Mouse (Mus musculus): ENCODE results near the gene 4930562C15Rik. TPM values are rescaled to one million over a fixed set of nuclear protein-coding genes. Genes with fewer than 3 reads are reported as not detected.
A peak's percentile ranks its signal among the peaks of the same experiment; 100 is the strongest.

Gene 4930562C15Rik
- polyA plus RNA-seq, 1 experiment from 2014 or later = 0.26 TPM

DNA sequence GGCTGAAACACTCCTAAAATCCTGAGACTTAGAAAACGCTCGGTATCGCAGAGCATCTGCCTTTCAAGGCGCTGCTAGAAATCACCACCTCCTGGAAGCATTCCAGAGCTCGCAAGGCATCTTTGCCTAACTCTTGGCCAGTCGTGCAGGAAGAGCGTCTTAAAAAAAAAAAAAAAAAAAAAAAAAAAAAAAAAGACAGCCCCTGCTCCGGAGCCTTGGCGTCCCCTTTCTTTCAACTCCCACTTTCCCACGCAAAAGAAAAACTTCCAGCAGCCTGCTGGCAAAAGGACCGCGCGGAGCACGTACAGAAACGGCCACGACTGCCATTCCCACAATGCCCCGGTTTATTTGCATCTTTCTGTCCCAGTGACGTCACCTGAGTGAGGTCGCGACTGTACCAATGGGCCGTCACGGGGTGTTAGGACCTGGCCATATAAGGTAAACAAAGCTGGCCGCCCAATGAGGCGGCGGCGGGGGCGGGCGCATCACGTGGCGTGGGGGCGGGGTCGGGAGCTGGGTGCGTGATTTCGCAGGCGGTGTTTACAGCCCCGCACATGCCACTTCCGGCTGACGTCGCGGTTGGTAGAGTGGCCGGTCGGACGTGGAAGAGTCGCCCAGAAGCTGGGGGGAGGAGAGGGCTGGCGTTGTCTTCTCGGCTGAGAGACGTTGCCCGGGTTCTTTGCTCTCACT is 45.1 kb downstream of the 4930562C15Rik start, which contains the start of gene Ubald1:
TSS of gene Ubald1 (minus strand) at position 180 of the 690 bp plus-strand sequence.
- H3K4me1 ChIP-seq (replicated peaks) = peaks cover 48% of the 10 kb centered on the region
- no peaks in the 10 kb centered on the region for H3K36me3 ChIP-seq
- H3K27me3 ChIP-seq = no peaks in the 10 kb centered on the region
- peak within 1 kb of the TSS; percentile 81 for H3K4me3 ChIP-seq
- peak within 1 kb of the TSS; percentile 68 for H3K9ac ChIP-seq
- peak; percentile 91 for ATAC-seq (ENCODE audit: low FRiP score, low read depth)
- no peaks in the 10 kb centered on the region for H3K9me3 ChIP-seq
- H3K4me2 ChIP-seq = peak within 1 kb of the TSS; percentile 65
- WGBS = under 1% methylated on average over 48 of the region's 48 CpGs
- peak within 1 kb of the TSS; percentile 98 for H3K27ac ChIP-seq (replicated peaks)

GRCm38 (mm10) chr16:4881400-4882351 is 46.5 kb downstream of the 4930562C15Rik start:
- Histone ChIP-seq H3K9me3 (no peaks in the 10 kb centered on the region), H3K4me1 (replicated peaks) (peaks cover 35% of the 10 kb centered on the region), H3K27me3 (no peaks in the 10 kb centered on the region), H3K36me3 (no peaks in the 10 kb centered on the region), H3K9ac (peak overlapping the region; percentile 56), H3K4me3 (peak overlapping the region; percentile 81), H3K27ac (replicated peaks) (peak overlapping the region; percentile 98), H3K4me2 (peak overlapping the region; percentile 65)
- ATAC-seq (ENCODE audit: low FRiP score, low read depth) = no peak
- WGBS = 74% methylated on average over 10 of the region's 10 CpGs

GRCm38 (mm10) chr16:4884930-4885329 is 49.7 kb downstream of the 4930562C15Rik start:
- 92% methylated on average over 10 of the region's 10 CpGs for WGBS
- H3K4me2 ChIP-seq = peak overlapping the region; percentile 84; the same call in 1 of the 2 replicates

GRCm38 (mm10) chr16:4885760-4886689 is 50.8 kb downstream of the 4930562C15Rik start, which contains the start of gene Mgrn1:
TSS of gene Mgrn1 (plus strand) at chr16:4886249.
- Histone ChIP-seq H3K9me3 (no peaks in the 10 kb centered on the region), H3K9ac (peak within 1 kb of the TSS; percentile 85), H3K27me3 (no peaks in the 10 kb centered on the region), H3K27ac (replicated peaks) (peak within 1 kb of the TSS; percentile 92), H3K36me3 (no peaks in the 10 kb centered on the region), H3K4me3 (peak within 1 kb of the TSS; percentile 77), H3K4me2 (peak within 1 kb of the TSS; percentile 84), H3K4me1 (replicated peaks) (peaks cover 57% of the 10 kb centered on the region)
- ATAC-seq (ENCODE audit: low FRiP score, low read depth) = peak; percentile 86
- under 1% methylated on average over 57 of the region's 74 CpGs for WGBS

More at GRCm38 (mm10) chr16:4884930-4885329, 49.7 kb downstream of the 4930562C15Rik start:
- ATAC-seq (ENCODE audit: low FRiP score, low read depth) = no peak
- H3K27ac ChIP-seq (replicated peaks) = peak overlapping the region; percentile 92; the same call in 1 of the 2 replicates
- H3K4me1 ChIP-seq (replicated peaks) = peaks cover 47% of the 10 kb centered on the region
- no peak overlapping the region for H3K4me3 ChIP-seq
- H3K9ac ChIP-seq = no peak overlapping the region
- H3K27me3 ChIP-seq = no peaks in the 10 kb centered on the region
- no peaks in the 10 kb centered on the region for H3K9me3 ChIP-seq
- H3K36me3 ChIP-seq = no peaks in the 10 kb centered on the region

DNA sequence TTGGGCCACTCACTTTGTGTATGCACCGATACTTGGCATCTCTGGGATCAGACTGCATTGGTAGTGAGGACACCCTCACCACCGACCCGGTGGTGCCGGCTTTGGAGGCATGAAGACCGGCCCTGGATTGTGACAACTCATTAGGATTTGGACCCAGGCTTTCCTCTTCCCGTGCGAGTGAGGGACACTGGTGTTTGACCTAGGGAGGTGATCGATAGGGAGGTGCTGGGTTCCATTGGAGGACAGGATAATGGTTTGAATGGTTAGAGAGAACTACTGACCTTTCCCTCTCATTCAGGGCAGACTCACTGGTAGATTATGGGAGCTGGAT is 51.4 kb downstream of the 4930562C15Rik start:
- no peaks in the 10 kb centered on the region for H3K9me3 ChIP-seq
- H3K9ac ChIP-seq = peak overlapping the region; percentile 85
- H3K27ac ChIP-seq (replicated peaks) = peak overlapping the region; percentile 92
- no peaks in the 10 kb centered on the region for H3K27me3 ChIP-seq
- ATAC-seq (ENCODE audit: low FRiP score, low read depth) = no peak
- peak overlapping the region; percentile 84 for H3K4me2 ChIP-seq
- peak overlapping the region; percentile 77 for H3K4me3 ChIP-seq
- 1% methylated on average over 8 of the region's 8 CpGs for WGBS
- H3K36me3 ChIP-seq = no peaks in the 10 kb centered on the region
- H3K4me1 ChIP-seq (replicated peaks) = peaks cover 51% of the 10 kb centered on the region

GRCm38 (mm10) chr16:4890201-4890709 is 55.0 kb downstream of the 4930562C15Rik start:
- Histone ChIP-seq H3K9me3 (no peaks in the 10 kb centered on the region), H3K27me3 (no peaks in the 10 kb centered on the region), H3K4me2 (no peak overlapping the region), H3K4me1 (replicated peaks) (peaks cover 44% of the 10 kb centered on the region), H3K9ac (no peak overlapping the region), H3K4me3 (no peak overlapping the region), H3K36me3 (peaks cover 3% of the 10 kb centered on the region; the same call in 1 of the 2 replicates), H3K27ac (replicated peaks) (no peak overlapping the region)
- no peak for ATAC-seq (ENCODE audit: low FRiP score, low read depth)
- WGBS = 72% methylated on average over 4 of the region's 4 CpGs

DNA sequence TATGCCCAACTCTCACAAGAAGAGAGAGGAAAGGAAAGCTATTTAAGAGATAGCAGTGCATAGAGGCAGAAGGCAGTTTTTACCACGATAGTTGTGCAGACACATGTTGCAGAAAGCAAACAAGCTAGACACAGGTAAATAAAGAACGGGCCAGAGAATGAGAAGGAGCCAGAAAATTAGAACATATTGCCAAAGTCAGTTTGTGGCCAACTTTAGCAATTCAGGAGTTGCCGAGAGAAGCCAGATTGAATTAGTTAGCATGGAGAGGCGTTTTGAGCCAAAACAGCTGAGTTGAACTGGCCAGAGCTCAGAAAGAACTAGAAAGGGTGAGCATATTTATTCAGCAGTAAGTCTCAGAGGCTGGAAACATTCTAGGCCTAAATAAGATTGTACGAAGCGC is 57.0 kb downstream of the 4930562C15Rik start:
- no peak overlapping the region for H3K4me2 ChIP-seq
- no peak overlapping the region for H3K9ac ChIP-seq
- H3K36me3 ChIP-seq = peaks cover 3% of the 10 kb centered on the region; the same call in 1 of the 2 replicates
- H3K4me3 ChIP-seq = no peak overlapping the region
- no peaks in the 10 kb centered on the region for H3K27me3 ChIP-seq
- peaks cover 38% of the 10 kb centered on the region for H3K4me1 ChIP-seq (replicated peaks)
- 86% methylated on average over 6 of the region's 6 CpGs for WGBS
- no peaks in the 10 kb centered on the region for H3K9me3 ChIP-seq
- no peak overlapping the region for H3K27ac ChIP-seq (replicated peaks)
- ATAC-seq (ENCODE audit: low FRiP score, low read depth) = no peak

- Histone ChIP-seq H3K4me2 (no peak overlapping the region), H3K27me3 (no peaks in the 10 kb centered on the region), H3K4me1 (replicated peaks) (peaks cover 17% of the 10 kb centered on the region; the same call in 1 of the 2 replicates), H3K4me3 (no peak overlapping the region), H3K27ac (replicated peaks) (no peak overlapping the region), H3K36me3 (peaks cover 3% of the 10 kb centered on the region; the same call in 1 of the 2 replicates), H3K9me3 (no peaks in the 10 kb centered on the region), H3K9ac (no peak overlapping the region)
- WGBS = 81% methylated on average over 7 of the region's 7 CpGs
- no peak for ATAC-seq (ENCODE audit: low FRiP score, low read depth)
These were observed 59.1 kb downstream of the 4930562C15Rik start for GRCm38 (mm10) chr16:4894201-4894908.

GRCm38 (mm10) chr16:4896249-4897027 is 61.2 kb downstream of the 4930562C15Rik start:
- no peaks in the 10 kb centered on the region; the same call in 1 of the 2 replicates for H3K4me1 ChIP-seq (replicated peaks)
- no peaks in the 10 kb centered on the region for H3K27me3 ChIP-seq
- ATAC-seq (ENCODE audit: low FRiP score, low read depth) = no peak
- H3K36me3 ChIP-seq = peaks cover 3% of the 10 kb centered on the region; the same call in 1 of the 2 replicates
- H3K9me3 ChIP-seq = no peaks in the 10 kb centered on the region
- no peak overlapping the region for H3K4me3 ChIP-seq
- H3K27ac ChIP-seq (replicated peaks) = no peak overlapping the region
- H3K4me2 ChIP-seq = no peak overlapping the region
- H3K9ac ChIP-seq = no peak overlapping the region
- WGBS = 82% methylated on average over 5 of the region's 5 CpGs

DNA sequence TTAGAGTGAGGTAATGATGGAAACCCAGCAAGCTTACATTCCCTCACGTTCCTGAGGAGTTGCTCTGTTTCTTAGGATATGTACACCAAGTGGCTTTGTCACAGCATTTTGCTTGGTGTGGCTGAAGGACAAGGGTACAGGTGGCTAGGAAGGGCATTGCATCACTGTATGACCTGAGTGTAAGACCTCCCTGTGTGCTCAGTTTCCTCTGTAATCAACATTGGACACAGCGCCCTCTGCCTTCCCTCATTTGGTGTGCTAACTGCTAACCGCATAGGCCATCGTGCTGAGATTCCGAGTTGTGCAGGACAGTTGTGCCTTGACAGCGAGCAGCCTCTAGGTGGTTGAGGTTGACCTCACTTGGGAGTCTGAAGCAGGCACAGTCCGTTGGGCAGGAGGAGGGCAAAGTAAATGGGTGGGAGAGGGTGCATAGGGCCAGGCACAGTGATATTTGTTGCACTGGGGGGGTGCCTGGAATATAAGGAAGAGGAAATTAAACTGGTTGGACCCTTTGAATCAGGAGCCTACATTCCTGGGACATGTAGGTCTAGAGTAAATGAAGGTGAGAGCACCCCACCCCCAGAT is 62.0 kb downstream of the 4930562C15Rik start:
- H3K9me3 ChIP-seq = no peaks in the 10 kb centered on the region

More for the DNA sequence above, 62.0 kb downstream of the 4930562C15Rik start:
- Histone ChIP-seq H3K4me1 (replicated peaks) (no peaks in the 10 kb centered on the region; the same call in 1 of the 2 replicates), H3K9ac (no peak overlapping the region), H3K27me3 (no peaks in the 10 kb centered on the region), H3K27ac (replicated peaks) (no peak overlapping the region), H3K36me3 (peaks cover 3% of the 10 kb centered on the region; the same call in 1 of the 2 replicates), H3K4me2 (no peak overlapping the region), H3K4me3 (no peak overlapping the region)
- no peak for ATAC-seq (ENCODE audit: low FRiP score, low read depth)
- WGBS = 57% methylated on average over 7 of the region's 7 CpGs

All from hindbrain, embryonic 15.5 days (tissue).